Mouse (Mus musculus) embryonic stem cell, embryonic (primary cell): Measurements from ENCODE around the gene BC005537.
"Not testable (repeated sequence)": the region's sequence is repeated elsewhere in the genome, so short reads cannot be mapped to it uniquely, and the experiment has no call there.

Experiments used
- CTCF ChIA-PET, 4 experiments: fragments of 300-600 bp in 2 of 4; fragments of 350-600 bp in 2 of 4; sonication (Branson Sonifier 250); formaldehyde crosslinking; loops; one replicate each; lab custom pipeline; 2022; ENCODE audit warnings: inconsistent platforms in 2 of 4; lab: Charles Lee
- POLR2A ChIA-PET, 4 experiments: fragments of 300-600 bp in 2 of 4; fragments of 350-600 bp in 2 of 4; sonication (Branson Sonifier 250); formaldehyde crosslinking; loops; one replicate each; lab custom pipeline; 2022; ENCODE audit warnings: antibody characterized with exemption in 4 of 4, inconsistent platforms in 1 of 4; lab: Charles Lee

Gene BC005537

DNA sequence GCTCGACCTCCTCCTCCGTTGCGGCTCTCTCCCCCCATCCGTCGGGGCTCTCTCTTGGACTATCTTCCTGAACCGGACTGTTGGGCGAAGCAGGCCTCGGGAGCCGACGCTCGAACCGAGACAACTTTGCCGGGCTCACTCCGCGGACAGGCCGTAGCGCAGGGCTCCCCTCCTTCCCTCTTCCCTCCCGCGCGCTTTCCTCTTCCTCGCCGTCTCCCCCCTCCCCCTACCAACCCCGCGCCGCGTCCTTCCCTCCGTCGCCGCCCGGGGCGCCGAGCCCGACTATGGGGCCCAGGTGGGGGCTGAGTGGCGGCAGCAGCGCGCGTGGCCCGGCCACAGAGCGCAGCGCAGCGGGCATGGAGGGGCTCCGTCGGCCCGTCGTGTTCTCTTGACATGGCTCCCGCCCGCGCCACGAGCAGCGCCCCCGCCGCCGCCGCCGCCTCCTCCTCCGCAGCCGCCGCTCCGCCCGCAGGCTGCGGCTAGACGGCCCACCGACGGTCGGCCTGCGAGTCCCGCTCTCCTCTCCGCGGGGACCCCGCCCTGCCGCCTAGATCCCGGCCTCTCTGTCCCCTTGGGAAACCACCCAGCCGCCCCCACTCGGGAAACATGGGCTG, at the start of gene BC005537:
TSS of gene BC005537 (plus strand) at position 350 of the 614 bp plus-strand sequence.
- ChIA-PET CTCF (no interaction called here), POLR2A (interaction anchor here in 2 of 4 experiments (1.1 to 2.2 kb wide), 9 partner anchors 11 to 61 kb away, joined by 4 to 18 read pairs (median 7); partner anchors contain the start of gene Gmnn (in 1 of the 2))

DNA sequence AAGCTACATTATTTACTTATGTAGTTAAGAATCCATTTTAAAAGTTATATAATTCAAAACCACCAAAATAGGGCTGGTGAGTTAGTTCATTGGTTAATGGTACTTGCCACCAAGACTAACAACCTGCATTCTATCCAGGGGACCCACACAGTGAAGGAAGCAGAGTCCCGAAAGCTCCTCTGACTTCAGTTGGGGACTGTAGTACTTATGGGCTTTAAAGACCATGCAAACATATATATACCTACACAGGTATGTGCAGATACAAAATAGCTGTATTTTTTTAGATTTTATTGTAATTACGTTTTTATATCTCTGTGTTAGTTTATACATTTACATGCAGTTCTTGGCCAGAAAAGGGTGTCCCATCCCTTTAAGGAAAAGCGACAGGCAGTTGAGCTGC, 44.7 kb upstream of the BC005537 start:
- ChIA-PET CTCF (no interaction called here), POLR2A (interaction anchor here in 2 of 4 experiments (0.6 to 7.2 kb wide), 10 partner anchors 10 to 447 kb away, joined by 3 to 67 read pairs (median 3); no protein-coding TSS in a partner anchor)

- POLR2A ChIA-PET: interaction anchor here in 3 of 4 experiments (0.6 to 7.2 kb wide), 10 partner anchors 11 to 158 kb away, joined by 3 to 67 read pairs (median 4); no protein-coding TSS in a partner anchor
- CTCF ChIA-PET: no interaction called here
Measured at GRCm38 (mm10) chr13:24757820-24758564, 43.5 kb upstream of the BC005537 start.

DNA sequence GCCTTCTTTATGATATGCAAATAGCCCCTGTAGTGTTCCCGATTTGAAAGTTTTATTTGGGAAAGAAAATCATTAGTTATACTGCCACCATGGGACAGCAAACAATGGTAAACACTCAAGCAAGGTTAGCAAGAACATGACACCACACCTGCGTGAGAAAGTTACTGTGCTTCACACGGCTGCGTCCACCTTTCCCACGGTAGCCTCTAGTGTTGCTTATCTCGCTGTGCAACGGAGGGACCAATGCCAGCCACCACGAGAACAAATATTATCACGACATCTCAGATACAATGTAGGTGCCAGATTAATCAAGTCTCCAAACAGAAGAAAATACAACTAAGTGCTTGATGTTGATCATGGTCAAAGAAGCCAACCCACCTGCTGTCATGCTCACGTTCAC, 42.0 kb upstream of the BC005537 start:
- ChIA-PET CTCF (no interaction called here), POLR2A (interaction anchor here in 2 of 4 experiments (1.4 to 7.2 kb wide), 5 partner anchors 13 to 58 kb away, joined by 3 to 67 read pairs (median 7); no protein-coding TSS in a partner anchor)

DNA sequence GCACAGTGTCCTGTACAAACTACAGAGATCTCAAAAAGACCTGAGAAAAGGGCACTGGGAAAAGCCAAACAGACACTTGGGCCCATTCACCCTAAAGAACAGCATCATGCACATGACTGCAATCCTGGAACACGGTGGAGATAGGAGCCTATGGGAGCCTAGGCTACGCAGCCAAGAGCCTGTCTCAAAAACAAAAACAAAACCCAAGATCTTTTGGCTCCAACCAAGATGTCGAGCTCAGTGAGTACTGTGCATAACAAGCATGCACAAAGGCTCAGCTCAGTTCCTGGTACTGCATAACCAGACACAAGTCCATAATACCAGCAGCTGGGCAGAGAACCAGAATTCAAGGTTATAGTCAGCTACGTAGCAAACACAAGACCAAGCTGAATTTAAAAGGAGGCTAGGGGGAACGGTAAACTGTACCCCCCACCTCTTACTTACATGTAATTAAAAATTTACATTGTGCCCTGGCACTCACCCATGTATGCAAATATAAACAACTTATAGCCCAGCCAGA, 41.0 kb upstream of the BC005537 start:
- POLR2A ChIA-PET: interaction anchor here (0.9 to 7.2 kb wide), 12 partner anchors 8 to 997 kb away, joined by 3 to 67 read pairs (median 6); partner anchors contain the start of gene Hist1h1a (in 1 of the 4)
- CTCF ChIA-PET: no interaction called here

DNA sequence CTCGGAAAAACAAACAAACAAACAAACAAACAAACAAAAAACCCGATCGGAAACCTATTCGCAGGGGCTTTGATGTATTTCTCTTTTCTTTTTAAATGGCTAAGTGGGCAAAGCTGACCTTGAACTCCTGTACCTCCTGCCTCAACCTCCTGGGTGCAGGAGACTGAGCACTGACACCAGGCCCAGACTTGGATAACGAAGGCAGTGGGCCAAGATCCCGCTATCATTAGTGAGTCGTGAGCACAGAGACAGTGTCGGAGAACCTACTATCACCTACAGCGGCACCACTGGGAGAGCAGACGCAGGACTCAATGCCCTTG, 40.4 kb upstream of the BC005537 start:
- POLR2A ChIA-PET: interaction anchor here (0.6 to 7.2 kb wide), 31 partner anchors 7 to 1001 kb away, joined by 3 to 67 read pairs (median 4); partner anchors contain the start of gene Hist1h1a (in 2 of the 4)
- CTCF ChIA-PET: interaction anchor here in 1 of 4 experiments (0.6 to 1.3 kb wide), 2 partner anchors 178 to 294 kb away, joined by 3 read pairs; no protein-coding TSS in a partner anchor

DNA sequence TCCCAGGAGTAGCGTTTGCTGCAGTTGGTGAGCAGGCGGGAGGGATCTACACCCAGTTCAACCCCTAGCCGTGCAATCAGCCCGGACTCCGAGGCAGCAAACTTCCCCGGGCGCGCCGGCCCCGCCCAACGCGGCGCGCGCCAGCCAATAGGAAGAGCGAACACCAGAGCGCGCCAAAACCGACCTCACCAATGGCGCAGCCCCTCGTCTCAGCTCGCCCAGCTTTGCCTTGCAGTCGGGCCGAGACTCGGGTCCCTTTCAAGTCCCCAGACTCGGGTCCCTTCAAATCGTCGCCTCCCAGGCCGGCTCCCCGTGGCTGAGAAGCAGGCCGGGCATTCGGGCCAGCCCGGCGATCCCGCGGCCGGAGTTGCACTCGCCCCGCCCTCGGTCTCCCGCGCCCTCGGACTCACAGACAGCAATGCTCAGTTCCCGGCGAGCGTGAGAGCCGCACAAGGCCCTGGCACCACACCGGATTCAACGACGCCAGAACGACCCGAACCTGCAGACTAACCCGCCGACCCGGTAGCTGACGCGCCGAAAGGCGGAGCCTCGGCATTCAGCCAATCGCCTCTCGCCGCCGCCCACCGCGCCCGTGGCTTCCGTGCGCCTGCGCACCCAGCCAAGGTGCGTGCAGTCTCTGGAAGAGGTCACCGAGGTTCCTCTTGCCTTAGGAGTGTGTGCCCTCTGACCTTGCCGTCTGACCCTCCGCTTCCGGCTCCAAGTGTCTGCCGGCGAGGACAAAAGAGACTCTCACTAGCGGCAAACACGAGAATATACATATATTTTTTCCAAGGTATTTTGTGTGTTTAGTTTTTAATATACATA, 39.8 kb upstream of the BC005537 start, which contains the start of gene Gmnn:
TSS of gene Gmnn (minus strand) at position 521 of the 825 bp plus-strand sequence.
- POLR2A ChIA-PET: interaction anchor here (0.6 to 7.2 kb wide), 41 partner anchors 8 to 1014 kb away, joined by 3 to 67 read pairs (median 3); partner anchors contain the start of gene Hist1h1a (in 2 of the 4)
- CTCF ChIA-PET: interaction anchor here in 1 of 4 experiments (0.6 to 1.3 kb wide), 2 partner anchors 177 to 293 kb away, joined by 3 read pairs; no protein-coding TSS in a partner anchor

DNA sequence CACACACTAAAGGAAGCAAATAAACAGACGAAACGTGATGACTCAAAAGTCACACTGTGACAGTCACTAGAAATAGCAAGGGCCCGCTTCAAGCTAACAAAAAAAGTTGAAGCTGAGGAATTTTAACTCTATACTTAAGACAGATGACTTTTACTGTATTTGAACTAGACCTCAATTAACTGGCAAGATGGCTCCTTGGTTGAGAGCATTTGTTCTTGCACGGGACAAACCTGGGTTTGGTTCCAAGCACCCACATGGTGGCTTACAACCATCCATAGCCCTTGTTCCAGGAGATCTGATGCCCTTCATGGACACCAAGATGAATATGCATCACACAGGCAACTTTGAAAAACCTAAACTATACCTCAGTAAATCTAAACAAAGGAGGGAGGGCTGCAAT, 39.2 kb upstream of the BC005537 start:
- ChIA-PET CTCF (interaction anchor here in 1 of 4 experiments (1.3 kb wide), 1 partner anchor 293 kb away, joined by 3 read pairs; no protein-coding TSS in a partner anchor), POLR2A (interaction anchor here (0.6 to 7.2 kb wide), 30 partner anchors 9 to 1015 kb away, joined by 3 to 67 read pairs (median 4); no protein-coding TSS in a partner anchor)

DNA sequence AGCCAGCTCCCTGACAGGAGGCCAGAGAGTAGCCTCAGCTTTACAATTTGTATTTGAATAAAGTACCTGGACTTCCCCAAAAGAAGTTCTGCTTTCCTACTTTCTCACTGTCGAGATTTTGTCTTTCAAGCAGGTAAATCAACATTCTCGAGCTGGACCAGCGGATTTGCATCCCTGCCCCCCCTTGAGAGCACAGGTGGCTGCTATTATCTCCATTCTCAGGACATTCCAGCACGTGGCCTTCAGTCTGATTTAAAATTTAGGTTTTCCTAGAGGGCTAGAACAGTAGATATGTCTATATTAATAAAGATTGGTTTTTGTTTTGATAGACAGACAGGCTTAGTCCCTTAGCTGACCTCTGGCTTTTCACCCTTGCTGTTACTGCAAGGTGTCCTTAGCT, 33.6 kb upstream of the BC005537 start:
- CTCF ChIA-PET: not testable (repeated sequence)
- POLR2A ChIA-PET: interaction anchor here in 1 of 4 experiments (0.6 to 0.7 kb wide), 2 partner anchors 33 to 65 kb away, joined by 3 read pairs; no protein-coding TSS in a partner anchor

- CTCF ChIA-PET: not testable (repeated sequence)
Measured at GRCm38 (mm10) chr13:24771482-24771881, 30.0 kb upstream of the BC005537 start.

DNA sequence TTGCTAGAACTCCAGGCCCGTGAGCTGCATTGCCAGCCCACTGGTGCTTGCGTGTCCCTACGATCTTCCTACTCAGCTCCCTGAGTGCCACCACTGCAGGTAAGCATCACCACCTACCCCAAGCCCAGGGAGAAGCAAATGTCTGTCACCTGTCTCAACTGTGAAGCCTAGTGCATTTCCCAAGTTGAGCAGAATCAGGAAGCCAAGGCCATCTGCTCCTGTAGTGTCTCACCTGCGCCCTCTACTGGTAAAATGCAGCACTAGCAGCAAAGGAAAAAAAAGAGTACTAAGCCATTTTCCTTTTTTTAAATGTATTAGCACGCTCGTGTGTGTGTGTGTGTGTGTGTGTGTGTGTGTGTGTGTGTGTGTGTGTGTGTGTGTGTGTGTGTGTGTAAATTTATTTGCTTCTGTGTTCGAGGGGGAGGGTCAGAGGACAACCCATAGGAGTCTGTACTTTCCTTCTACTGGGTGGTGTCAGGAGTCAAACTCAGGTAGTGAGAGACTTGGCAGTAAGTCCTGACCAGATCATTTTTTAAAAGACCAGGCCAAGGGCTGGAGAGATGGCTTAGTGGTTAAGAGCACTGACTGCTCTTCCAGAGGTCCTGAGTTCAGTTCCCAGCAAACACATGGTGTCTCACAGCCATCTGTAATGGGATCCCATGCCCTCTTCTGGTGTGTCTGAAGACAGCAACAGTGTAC, 25.2 kb upstream of the BC005537 start:
- CTCF ChIA-PET: interaction anchor here in 3 of 4 experiments (0.6 to 1.3 kb wide), 7 partner anchors 10 to 339 kb away, joined by 3 to 5 read pairs (median 3); no protein-coding TSS in a partner anchor
- POLR2A ChIA-PET: interaction anchor here in 2 of 4 experiments (1.3 to 2.0 kb wide), 3 partner anchors 15 to 24 kb away, joined by 4 to 6 read pairs (median 5); partner anchors contain the start of gene Gmnn (in 1 of the 2)

More at GRCm38 (mm10) chr13:24771482-24771881, 30.0 kb upstream of the BC005537 start:
- POLR2A ChIA-PET: not testable (repeated sequence)

DNA sequence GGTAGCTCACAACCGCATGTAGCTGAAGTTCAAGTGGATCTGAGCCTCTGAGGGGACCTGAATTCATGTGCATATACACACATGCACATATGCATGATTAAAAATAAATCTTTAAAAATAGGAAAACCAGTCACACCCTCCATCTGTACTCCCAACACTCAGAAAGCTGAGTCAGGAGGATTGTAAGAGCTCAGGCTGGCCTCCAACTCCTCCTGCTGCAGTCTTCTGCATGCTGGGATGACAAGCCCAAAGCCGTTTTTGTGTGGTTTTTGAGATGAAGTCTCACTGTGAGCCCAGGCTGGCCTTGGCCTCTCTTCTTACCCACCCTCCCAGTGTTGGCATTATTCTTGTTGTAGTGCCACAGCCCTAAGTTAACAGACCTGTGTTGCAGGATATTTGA, 23.4 kb upstream of the BC005537 start:
- ChIA-PET CTCF (no interaction called here), POLR2A (interaction anchor here in 2 of 4 experiments (0.6 to 1.4 kb wide), 3 partner anchors 15 to 17 kb away, joined by 3 to 4 read pairs (median 3); partner anchors contain the start of gene Gmnn (in 2 of the 2))

- CTCF ChIA-PET: interaction anchor here in 1 of 4 experiments (0.6 kb wide), 1 partner anchor 378 kb away, joined by 4 read pairs; no protein-coding TSS in a partner anchor
- POLR2A ChIA-PET: interaction anchor here in 2 of 4 experiments (0.5 to 1.7 kb wide), 6 partner anchors 21 to 86 kb away, joined by 3 to 5 read pairs (median 3); no protein-coding TSS in a partner anchor
Measured at GRCm38 (mm10) chr13:24778706-24779380, 22.6 kb upstream of the BC005537 start.

- ChIA-PET POLR2A (interaction anchor here in 1 of 4 experiments (1.3 kb wide), 1 partner anchor 133 kb away, joined by 3 read pairs; no protein-coding TSS in a partner anchor), CTCF (interaction anchor here in 1 of 4 experiments (1.2 kb wide), 1 partner anchor 69 kb away, joined by 3 read pairs; no protein-coding TSS in a partner anchor)
Measured at GRCm38 (mm10) chr13:24781916-24782315, 19.5 kb upstream of the BC005537 start.

DNA sequence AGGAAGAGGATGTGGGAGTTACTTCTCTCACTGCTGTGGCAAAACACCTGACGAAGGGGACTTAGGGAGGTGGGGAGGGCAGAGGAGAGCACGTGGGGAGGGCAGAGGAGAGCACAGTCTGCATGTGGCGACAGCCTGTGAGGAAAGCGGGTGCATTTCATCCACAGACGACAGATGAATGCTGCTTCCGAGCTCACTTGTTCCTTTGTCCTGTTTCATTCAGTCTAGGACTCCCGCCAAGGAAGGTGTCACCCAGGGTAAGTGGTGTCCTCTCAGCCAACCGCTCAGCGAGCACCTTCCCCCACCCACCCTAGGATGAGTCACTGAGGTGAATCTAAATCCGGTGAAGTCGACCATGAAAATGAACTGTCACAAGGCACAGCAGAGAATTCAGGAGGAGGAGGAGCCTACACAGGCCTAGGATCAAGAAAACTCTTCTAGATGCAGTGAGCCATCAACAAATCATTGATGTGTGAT, 15.4 kb upstream of the BC005537 start:
- ChIA-PET POLR2A (interaction anchor here in 2 of 4 experiments (0.6 to 1.5 kb wide), 5 partner anchors 12 to 33 kb away, joined by 3 to 4 read pairs (median 3); no protein-coding TSS in a partner anchor), CTCF (interaction anchor here in 1 of 4 experiments (1.4 kb wide), 1 partner anchor 10 kb away, joined by 3 read pairs; no protein-coding TSS in a partner anchor)

- ChIA-PET POLR2A (interaction anchor here in 3 of 4 experiments (0.7 to 1.4 kb wide), 3 partner anchors 13 kb away, joined by 3 to 6 read pairs (median 5); no protein-coding TSS in a partner anchor), CTCF (interaction anchor here in 1 of 4 experiments (1.4 kb wide), 1 partner anchor 12 kb away, joined by 3 read pairs; no protein-coding TSS in a partner anchor)
Measured at GRCm38 (mm10) chr13:24787477-24787876, 14.0 kb upstream of the BC005537 start.
